ENCODE assay signal across 9 mouse cellular contexts in genomic region chr5:137631171-137631570, GRCm38 (mm10). TPM values are rescaled to one million over a fixed set of nuclear protein-coding genes. Genes with fewer than 3 reads are reported as not detected.
DNase-seq lines count a peak whose midpoint lies in the region; ATAC-seq and TF ChIP-seq lines count a peak whose summit lies in the region.
"Had no signal": no experiment of that assay in that cellular context is flagged by ENCODE, and none has a peak within 500 bp of the region (broad histone marks: within the 10 kb centered on the region; RNA-seq: fewer than 3 reads in every experiment).

No protein-coding gene starts in this region.

- WGBS in forebrain, embryonic 15.5 days: 82% methylated on average over 9 of the region's 9 CpGs
- 61% methylated on average over 9 of the region's 9 CpGs for WGBS in intestine, embryonic 14.5 days
- WGBS in lung, embryonic 14.5 days: 54% methylated on average over 9 of the region's 9 CpGs

- H3K9me3 ChIP-seq in forebrain, embryonic 15.5 days: no peaks in the 10 kb centered on the region
- H3K9me3 ChIP-seq in intestine, embryonic 14.5 days (ENCODE audit: control insufficient read depth, low read length): no peaks in the 10 kb centered on the region
- H3K9me3 ChIP-seq in lung, embryonic 14.5 days (ENCODE audit: low read depth, low read length): no peaks in the 10 kb centered on the region

- no peaks in the 10 kb centered on the region for H3K27me3 ChIP-seq in forebrain, embryonic 15.5 days
- no peaks in the 10 kb centered on the region for H3K27me3 ChIP-seq in intestine, embryonic 14.5 days (replicated peaks; ENCODE audit: control insufficient read depth, insufficient read depth, low read length)
- H3K27me3 ChIP-seq in lung, embryonic 14.5 days (ENCODE audit: insufficient read depth, low read length): no peaks in the 10 kb centered on the region

- ATAC-seq in forebrain, embryonic 15.5 days (replicated peaks): no peak
- no peak for ATAC-seq in intestine, embryonic 14.5 days (replicated peaks; ENCODE audit: low FRiP score, low TSS enrichment, low read depth)
- ATAC-seq in lung, embryonic 14.5 days (ENCODE audit: insufficient read depth): no peak
- ATAC-seq in neutrophil, adult 5-6 weeks (ENCODE audit: extremely low read depth, insufficient number of reproducible peaks, low FRiP score, poor library complexity, severe bottlenecking): peak; percentile 47

- peaks cover 18% of the 10 kb centered on the region for H3K36me3 ChIP-seq in forebrain, embryonic 15.5 days
- H3K36me3 ChIP-seq in intestine, embryonic 14.5 days (ENCODE audit: control insufficient read depth, insufficient read depth, low read length): peaks cover 28% of the 10 kb centered on the region
- H3K36me3 ChIP-seq in lung, embryonic 14.5 days (ENCODE audit: insufficient read depth): peaks cover 31% of the 10 kb centered on the region

- TF ChIP-seq CTCF in layer of hippocampus, adult 2 months (conservative IDR thresholded peaks at IDR 0.05): no peak
- no peak for TF ChIP-seq CTCF in lung, embryonic 14.5 days (IDR thresholded peaks at IDR 0.05; ENCODE audit: low read depth)

- peaks cover 38% of the 10 kb centered on the region for H3K4me1 ChIP-seq in forebrain, embryonic 15.5 days
- H3K4me1 ChIP-seq in intestine, embryonic 14.5 days (replicated peaks; ENCODE audit: control insufficient read depth, insufficient read depth, low read length): peaks cover 29% of the 10 kb centered on the region
- H3K4me1 ChIP-seq in lung, embryonic 14.5 days (ENCODE audit: insufficient read depth): peaks cover 20% of the 10 kb centered on the region

- H3K9ac ChIP-seq in forebrain, embryonic 15.5 days (replicated peaks): no peak overlapping the region; the same call in 1 of the 2 replicates
- H3K9ac ChIP-seq in intestine, embryonic 14.5 days (ENCODE audit: low read length): peak overlapping the region; percentile 20; the same call in 1 of the 2 replicates
- peak overlapping the region; percentile 75 for H3K9ac ChIP-seq in lung, embryonic 14.5 days

- peak overlapping the region; percentile 94 for H3K4me3 ChIP-seq in layer of hippocampus, adult 2 months
- H3K4me3 ChIP-seq in forebrain, embryonic 15.5 days: no peak overlapping the region
- H3K4me3 ChIP-seq in intestine, embryonic 14.5 days (ENCODE audit: low read depth, low read length): peak overlapping the region; percentile 18; the same call in 1 of the 2 replicates
- peak overlapping the region; percentile 94 for H3K4me3 ChIP-seq in lung, embryonic 14.5 days (ENCODE audit: low read depth, low read length)

- H3K27ac ChIP-seq in layer of hippocampus, adult 2 months: peak overlapping the region; percentile 94
- H3K27ac ChIP-seq in forebrain, embryonic 15.5 days (replicated peaks): 0 out of 2 replicates have a peak overlapping the region, but pooled peaks have one; percentile 17
- peak overlapping the region; percentile 94 for H3K27ac ChIP-seq in intestine, embryonic 14.5 days (ENCODE audit: low read depth)
- peak overlapping the region; percentile 68 for H3K27ac ChIP-seq in lung, embryonic 14.5 days (ENCODE audit: low read depth)

- peak in 1 of 2 experiments; percentile 48 for DNase-seq in layer of hippocampus, adult 2 months (ENCODE audit: low spot score in 2 of 2)
- DNase-seq in layer of hippocampus, postnatal 14 days (ENCODE audit: low spot score in 2 of 2): no peak
- no peak for DNase-seq in intestine, embryonic 14.5 days (ENCODE audit: low spot score)
- no peak for DNase-seq in lung, embryonic 14.5 days
- no peak for DNase-seq in adrenal gland, adult 8-10 months
- DNase-seq in cerebellum, postnatal 25 days: no peak

- H3K4me2 ChIP-seq in forebrain, embryonic 15.5 days (replicated peaks): no peak overlapping the region
- peak overlapping the region; percentile 80 for H3K4me2 ChIP-seq in intestine, embryonic 14.5 days (ENCODE audit: low read length)
- H3K4me2 ChIP-seq in lung, embryonic 14.5 days: peak overlapping the region; percentile 90

RNA-seq across cellular contexts. Expression of gene Gm20605, which starts 2.2 kb away (rescaled TPM):
- 10 to 100 TPM; 15.5 to 19.7 TPM for total RNA-seq in layer of hippocampus, adult 2 months (2021)
- 10 to 100 TPM; 11.0 to 14.7 TPM for total RNA-seq in layer of hippocampus, postnatal 14 days (2021)
- polyA plus RNA-seq in forebrain, embryonic 15.5 days (2015; fragmentation: Nextera tagmentation; extraction: Ambion mirVana): 6.9 and 7.8 TPM in 2 replicates
- 9.2 and 10.1 TPM in 2 replicates for polyA plus RNA-seq in intestine, embryonic 14.5 days (2014; fragmentation: Nextera tagmentation; extraction: Ambion mirVana)
- 9.2 and 11.7 TPM in 2 replicates for polyA plus RNA-seq in lung, embryonic 14.5 days (2014; fragmentation: Nextera tagmentation; extraction: Ambion mirVana)
- total RNA-seq in neutrophil, adult 5-6 weeks (2017): 41.0 and 44.6 TPM in 2 replicates
- total RNA-seq in adrenal gland, adult 8-10 months (2022): 10 to 100 TPM in 3 of 4 experiments, 1 to 10 TPM in 1; 8.2 to 24.1 (median 14.7) TPM

RNA-seq across cellular contexts. Expression of gene Lrch4, which starts 2.2 kb away (rescaled TPM):
- 10 to 100 TPM; 25.4 to 28.1 TPM for total RNA-seq in layer of hippocampus, adult 2 months (2021)
- 10 to 100 TPM; 14.7 to 19.5 TPM for total RNA-seq in layer of hippocampus, postnatal 14 days (2021)
- 21.4 and 22.1 TPM in 2 replicates for polyA plus RNA-seq in forebrain, embryonic 15.5 days (2015; fragmentation: Nextera tagmentation; extraction: Ambion mirVana)
- polyA plus RNA-seq in intestine, embryonic 14.5 days (2014; fragmentation: Nextera tagmentation; extraction: Ambion mirVana): 31.2 and 35.3 TPM in 2 replicates
- polyA plus RNA-seq in lung, embryonic 14.5 days (2014; fragmentation: Nextera tagmentation; extraction: Ambion mirVana): 32.1 and 40.5 TPM in 2 replicates
- total RNA-seq in neutrophil, adult 5-6 weeks (2017): 119 and 123 TPM in 2 replicates
- total RNA-seq in adrenal gland, adult 8-10 months (2022): 10 to 100 TPM; 25.1 to 35.9 (median 31.4) TPM

RNA-seq across cellular contexts. Expression of gene Fbxo24, which starts 2.4 kb away (rescaled TPM):
- total RNA-seq in layer of hippocampus, adult 2 months (2021): under 1 TPM in 1 of 2 experiments, not detected in 1; 0.56 TPM
- total RNA-seq in layer of hippocampus, postnatal 14 days (2021): under 1 TPM; 0.17 to 0.37 TPM
- 0.22 TPM in 1 of 2 replicates, not detected in the other for polyA plus RNA-seq in forebrain, embryonic 15.5 days (2015; fragmentation: Nextera tagmentation; extraction: Ambion mirVana)
- polyA plus RNA-seq in intestine, embryonic 14.5 days (2014; fragmentation: Nextera tagmentation; extraction: Ambion mirVana): 0.11 and 0.28 TPM in 2 replicates
- polyA plus RNA-seq in lung, embryonic 14.5 days (2014; fragmentation: Nextera tagmentation; extraction: Ambion mirVana): 0.19 TPM in 1 of 2 replicates, not detected in the other
- total RNA-seq in neutrophil, adult 5-6 weeks (2017): 0.61 and 0.70 TPM in 2 replicates
- 1 to 10 TPM in 3 of 4 experiments, under 1 TPM in 1; 0.90 to 5.5 (median 3.0) TPM for total RNA-seq in adrenal gland, adult 8-10 months (2022)

RNA-seq across cellular contexts. Expression of gene Sap25, which starts 10.0 kb away (rescaled TPM):
- 10 to 100 TPM in 1 of 2 experiments, 1 to 10 TPM in 1; 8.4 to 16.4 TPM for total RNA-seq in layer of hippocampus, adult 2 months (2021)
- total RNA-seq in layer of hippocampus, postnatal 14 days (2021): 1 to 10 TPM; 6.3 to 6.6 TPM
- 4.5 and 8.5 TPM in 2 replicates for polyA plus RNA-seq in forebrain, embryonic 15.5 days (2015; fragmentation: Nextera tagmentation; extraction: Ambion mirVana)
- 6.9 and 10.2 TPM in 2 replicates for polyA plus RNA-seq in intestine, embryonic 14.5 days (2014; fragmentation: Nextera tagmentation; extraction: Ambion mirVana)
- polyA plus RNA-seq in lung, embryonic 14.5 days (2014; fragmentation: Nextera tagmentation; extraction: Ambion mirVana): 6.4 and 8.1 TPM in 2 replicates
- total RNA-seq in neutrophil, adult 5-6 weeks (2017): 109 and 156 TPM in 2 replicates
- total RNA-seq in adrenal gland, adult 8-10 months (2022): 10 to 100 TPM in 2 of 4 experiments, 1 to 10 TPM in 2; 2.1 to 14.1 (median 7.4) TPM

RNA-seq across cellular contexts. Expression of gene Irs3, which starts 14.3 kb away (rescaled TPM):
- total RNA-seq in layer of hippocampus, adult 2 months (2021): under 1 TPM in 1 of 2 experiments, not detected in 1; 0.15 TPM
- not detected for total RNA-seq in layer of hippocampus, postnatal 14 days (2021)
- polyA plus RNA-seq in forebrain, embryonic 15.5 days (2015; fragmentation: Nextera tagmentation; extraction: Ambion mirVana): 0.11 TPM in 1 of 2 replicates, not detected in the other
- polyA plus RNA-seq in intestine, embryonic 14.5 days (2014; fragmentation: Nextera tagmentation; extraction: Ambion mirVana): 0.08 TPM in 1 of 2 replicates, not detected in the other
- 0.08 TPM in 1 of 2 replicates, not detected in the other for polyA plus RNA-seq in lung, embryonic 14.5 days (2014; fragmentation: Nextera tagmentation; extraction: Ambion mirVana)
- total RNA-seq in neutrophil, adult 5-6 weeks (2017): 0.47 and 0.61 TPM in 2 replicates
- total RNA-seq in adrenal gland, adult 8-10 months (2022): 1 to 10 TPM; 2.6 to 7.5 (median 4.6) TPM
- polyA plus RNA-seq: brain, embryonic 14.5 days had no signal

Comparison
In these comparisons a context has a peak if more than half of its experiments do, and no peak if none do; other contexts are left out.
1. H3K27ac ChIP-seq: peak in every context shown above with its lines; median percentile 94 in layer of hippocampus, adult 2 months; 94 in intestine, embryonic 14.5 days; 68 in lung, embryonic 14.5 days; 17 in forebrain, embryonic 15.5 days.